Mouse (Mus musculus) small intestine, adult 2 months (tissue): ENCODE measurements around the gene Exosc2.

Experiments
- CTCF ChIP-seq: fragments of 200-500 bp; IDR thresholded peaks from 2 replicates; pipeline ENCODE4 v1.5.1; 2012; ENCODE audit warnings: low read depth, mild to moderate bottlenecking, control low read depth, inconsistent platforms, low read length, moderate library complexity, mixed read lengths; ENCODE audit not compliant: insufficient replicate concordance, insufficient read length; ENCODE audit errors: extremely low read depth
- POLR2A ChIP-seq: fragments of 200-500 bp; IDR thresholded peaks from 2 replicates; pipeline ENCODE4 v1.6.1; 2012; ENCODE audit warnings: low read depth, mild to moderate bottlenecking, control low read depth, inconsistent platforms, low read length, moderate library complexity

- TF ChIP-seq POLR2A = no peak
- no peak for TF ChIP-seq CTCF
These were observed 33.8 kb upstream of the Exosc2 start for GRCm38 (mm10) chr2:31636742-31637141.
